9 mouse cellular contexts compared by ENCODE assay signal in the genomic region with DNA sequence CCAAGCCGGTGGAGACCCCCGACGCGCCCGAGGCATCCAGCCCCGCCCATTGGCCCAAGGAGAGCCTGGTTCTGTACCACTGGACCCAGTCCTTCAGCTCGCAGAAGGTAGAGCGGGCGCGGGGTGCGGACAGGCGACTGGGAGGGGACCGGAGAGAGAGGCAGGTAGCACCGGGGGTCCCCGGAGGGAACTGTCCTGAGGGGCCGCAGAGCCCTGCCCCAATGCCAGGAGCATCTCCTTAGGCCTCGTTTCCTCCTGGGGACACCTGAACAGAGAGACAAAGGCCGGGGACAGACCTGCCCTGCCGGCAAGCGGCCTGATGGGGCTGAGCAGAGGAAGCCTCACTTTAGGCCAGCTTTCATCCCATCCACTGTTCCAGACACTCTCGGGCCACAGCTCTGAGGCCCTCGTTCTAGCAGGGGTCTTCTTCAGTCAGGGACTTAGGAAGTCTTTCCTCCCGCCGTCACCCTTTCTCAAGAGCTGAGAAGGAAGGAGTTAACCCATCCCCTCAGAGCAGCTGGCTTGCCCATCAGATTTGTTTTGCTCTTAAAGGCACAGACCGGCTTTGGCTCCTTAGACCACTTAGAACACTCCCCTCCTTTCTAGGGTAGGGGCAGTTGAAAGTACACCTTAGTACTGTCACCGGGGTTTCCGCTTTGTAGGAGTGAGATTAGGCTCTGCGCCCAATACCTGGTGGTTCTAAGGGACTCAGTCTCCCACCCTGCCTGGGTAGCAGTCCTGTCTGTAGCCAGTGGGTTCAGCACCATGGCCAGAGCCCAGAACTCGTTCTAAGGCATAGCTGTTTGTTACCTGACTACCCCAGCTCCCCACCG. TPM values are rescaled to one million over a fixed set of nuclear protein-coding genes. Genes with fewer than 3 reads are reported as not detected.
DNase-seq lines count a peak whose midpoint lies in the region; ATAC-seq and TF ChIP-seq lines count a peak whose summit lies in the region.
"Had no signal": no experiment of that assay in that cellular context is flagged by ENCODE, and none has a peak within 500 bp of the region (broad histone marks: within the 10 kb centered on the region; RNA-seq: fewer than 3 reads in every experiment).

No protein-coding gene starts in this region.

- no peaks in the 10 kb centered on the region for H3K9me3 ChIP-seq in ES-Bruce4 (replicated peaks; ENCODE audit: control insufficient read depth, insufficient read depth, low read length, poor library complexity, severe bottlenecking)
- H3K9me3 ChIP-seq in limb, embryonic 15.5 days, result no peaks in the 10 kb centered on the region
- H3K9me3 ChIP-seq in neural tube, embryonic 14.5 days (ENCODE audit: control insufficient read depth, low read length), result no peaks in the 10 kb centered on the region

- no peak for TF ChIP-seq POLR2A in ES-Bruce4 (IDR thresholded peaks at IDR 0.05; ENCODE audit: insufficient read depth, low read length)

- H3K27ac ChIP-seq in ES-Bruce4 (ENCODE audit: insufficient read depth, low read length), result no peak overlapping the region
- no peak overlapping the region for H3K27ac ChIP-seq in limb, embryonic 15.5 days
- H3K27ac ChIP-seq in neural tube, embryonic 14.5 days (ENCODE audit: low read depth, low read length), result peak overlapping the region; percentile 80

- no peaks in the 10 kb centered on the region for H3K27me3 ChIP-seq in ES-Bruce4 (ENCODE audit: control insufficient read depth, insufficient read depth, low read length, poor library complexity, severe bottlenecking)
- H3K27me3 ChIP-seq in limb, embryonic 15.5 days, result peaks cover 32% of the 10 kb centered on the region
- H3K27me3 ChIP-seq in neural tube, embryonic 14.5 days (ENCODE audit: control insufficient read depth, insufficient read depth, low read length), result no peaks in the 10 kb centered on the region

- no peak overlapping the region for H3K9ac ChIP-seq in ES-Bruce4 (ENCODE audit: low read depth, poor library complexity, severe bottlenecking)
- no peak overlapping the region for H3K9ac ChIP-seq in limb, embryonic 15.5 days
- peak overlapping the region; percentile 93 for H3K9ac ChIP-seq in neural tube, embryonic 14.5 days (replicated peaks; ENCODE audit: low read depth, low read length)

- 3% methylated on average over 30 of the region's 30 CpGs for WGBS in limb, embryonic 15.5 days
- 2% methylated on average over 30 of the region's 30 CpGs for WGBS in neural tube, embryonic 14.5 days

- no peaks in the 10 kb centered on the region for H3K36me3 ChIP-seq in ES-Bruce4 (ENCODE audit: control insufficient read depth, insufficient read depth, low read length, poor library complexity, severe bottlenecking)
- no peaks in the 10 kb centered on the region for H3K36me3 ChIP-seq in limb, embryonic 15.5 days
- H3K36me3 ChIP-seq in neural tube, embryonic 14.5 days (ENCODE audit: control insufficient read depth, insufficient read depth, low read length), result no peaks in the 10 kb centered on the region

- no peak for TF ChIP-seq EP300 in ES-Bruce4 (IDR thresholded peaks at IDR 0.05; ENCODE audit: insufficient read depth, low read depth, low read length)

- no peak for ATAC-seq in limb, embryonic 15.5 days (ENCODE audit: insufficient number of reproducible peaks, low FRiP score, low TSS enrichment, low read depth)
- peak; percentile 52 for ATAC-seq in neural tube, embryonic 14.5 days (ENCODE audit: low read depth)
- no peak for ATAC-seq in monocyte, adult 5-6 weeks (replicated peaks; ENCODE audit: insufficient number of reproducible peaks, low FRiP score, low TSS enrichment, poor library complexity, severe bottlenecking)

- H3K4me3 ChIP-seq in ES-Bruce4 (ENCODE audit: low read depth, low read length), result peak overlapping the region; percentile 54
- peak overlapping the region; percentile 18 for H3K4me3 ChIP-seq in limb, embryonic 15.5 days
- H3K4me3 ChIP-seq in neural tube, embryonic 14.5 days (ENCODE audit: low read depth, low read length), result peak overlapping the region; percentile 68

- peak overlapping the region; percentile 27 for H3K4me2 ChIP-seq in limb, embryonic 15.5 days
- peak overlapping the region; percentile 59 for H3K4me2 ChIP-seq in neural tube, embryonic 14.5 days (ENCODE audit: low read depth, low read length)

- TF ChIP-seq CTCF in ES-Bruce4 (IDR thresholded peaks at IDR 0.05; ENCODE audit: low read depth, low read length), result no peak

- peak; percentile 61 for DNase-seq in cerebellum, adult 11-12 months
- no peak for DNase-seq in cerebellum, adult 9-11 months
- DNase-seq in embryo, embryonic 10.5 days (ENCODE audit: low spot score), result peak; percentile 81
- DNase-seq in heart, postnatal 4 days, result peak; percentile 65

- H3K4me1 ChIP-seq in ES-Bruce4 (ENCODE audit: control insufficient read depth, insufficient read depth, low read length), result no peaks in the 10 kb centered on the region
- peaks cover 8% of the 10 kb centered on the region for H3K4me1 ChIP-seq in limb, embryonic 15.5 days
- H3K4me1 ChIP-seq in neural tube, embryonic 14.5 days (ENCODE audit: control insufficient read depth, insufficient read depth, low read length), result peaks cover 20% of the 10 kb centered on the region

RNA-seq across cellular contexts. Expression of gene Gdap1l1, which starts 0.6 kb away (rescaled TPM):
- polyA plus RNA-seq in ES-Bruce4 (2011; ENCODE audit: insufficient read depth, insufficient read length, low read depth, missing spikeins), result 2.4 and 2.7 TPM in 2 replicates
- total RNA-seq in heart, postnatal 4 days (2021), result not detected
- polyA plus RNA-seq in limb, embryonic 15.5 days (2015; fragmentation: Nextera tagmentation; extraction: Ambion mirVana), result 0.20 and 0.22 TPM in 2 replicates
- 115 and 129 TPM in 2 replicates for polyA plus RNA-seq in neural tube, embryonic 14.5 days (2014; fragmentation: Nextera tagmentation; extraction: Ambion mirVana)
- total RNA-seq in monocyte, adult 5-6 weeks (2017), result not detected in 3 replicates

RNA-seq across cellular contexts. Expression of gene Oser1, which starts 14.3 kb away (rescaled TPM):
- polyA plus RNA-seq in ES-Bruce4 (2011; ENCODE audit: insufficient read depth, insufficient read length, low read depth, missing spikeins), result 48.3 and 50.6 TPM in 2 replicates
- total RNA-seq in heart, postnatal 4 days (2021), result 10 to 100 TPM; 21.6 to 24.2 TPM
- polyA plus RNA-seq in limb, embryonic 15.5 days (2015; fragmentation: Nextera tagmentation; extraction: Ambion mirVana), result 93.6 and 94.0 TPM in 2 replicates
- 78.9 and 79.3 TPM in 2 replicates for polyA plus RNA-seq in neural tube, embryonic 14.5 days (2014; fragmentation: Nextera tagmentation; extraction: Ambion mirVana)
- 88.1 to 169 TPM (median 163 TPM) in 3 replicates for total RNA-seq in monocyte, adult 5-6 weeks (2017)

RNA-seq across cellular contexts. Expression of gene Fitm2, which starts 33.6 kb away (rescaled TPM):
- polyA plus RNA-seq in ES-Bruce4 (2011; ENCODE audit: insufficient read depth, insufficient read length, low read depth, missing spikeins), result 4.4 and 4.9 TPM in 2 replicates
- total RNA-seq in heart, postnatal 4 days (2021), result 10 to 100 TPM; 27.8 to 28.1 TPM
- polyA plus RNA-seq in limb, embryonic 15.5 days (2015; fragmentation: Nextera tagmentation; extraction: Ambion mirVana), result 12.5 and 14.6 TPM in 2 replicates
- polyA plus RNA-seq in neural tube, embryonic 14.5 days (2014; fragmentation: Nextera tagmentation; extraction: Ambion mirVana), result 16.2 and 18.8 TPM in 2 replicates
- 2.2 to 3.4 TPM (median 3.2 TPM) in 3 replicates for total RNA-seq in monocyte, adult 5-6 weeks (2017)

RNA-seq across cellular contexts. Expression of gene Jph2, which starts 41.0 kb away (rescaled TPM):
- polyA plus RNA-seq in ES-Bruce4 (2011; ENCODE audit: insufficient read depth, insufficient read length, low read depth, missing spikeins), result 5.8 and 6.6 TPM in 2 replicates
- 100 to 1,000 TPM; 366 to 416 TPM for total RNA-seq in heart, postnatal 4 days (2021)
- polyA plus RNA-seq in limb, embryonic 15.5 days (2015; fragmentation: Nextera tagmentation; extraction: Ambion mirVana), result 2.9 and 4.5 TPM in 2 replicates
- 0.20 and 0.21 TPM in 2 replicates for polyA plus RNA-seq in neural tube, embryonic 14.5 days (2014; fragmentation: Nextera tagmentation; extraction: Ambion mirVana)
- total RNA-seq in monocyte, adult 5-6 weeks (2017), result not detected in 3 replicates

RNA-seq across cellular contexts. Expression of gene R3hdml, which starts 53.3 kb away (rescaled TPM):
- polyA plus RNA-seq in ES-Bruce4 (2011; ENCODE audit: insufficient read depth, insufficient read length, low read depth, missing spikeins), result not detected in 2 replicates
- not detected for total RNA-seq in heart, postnatal 4 days (2021)
- 0.27 and 0.48 TPM in 2 replicates for polyA plus RNA-seq in limb, embryonic 15.5 days (2015; fragmentation: Nextera tagmentation; extraction: Ambion mirVana)
- 0.19 TPM in 1 of 2 replicates, not detected in the other for polyA plus RNA-seq in neural tube, embryonic 14.5 days (2014; fragmentation: Nextera tagmentation; extraction: Ambion mirVana)
- not detected in 3 replicates for total RNA-seq in monocyte, adult 5-6 weeks (2017)
- total RNA-seq: layer of hippocampus, postnatal 14 days had no signal

Comparison
In these comparisons a context has a peak if more than half of its experiments do, and no peak if none do; other contexts are left out.
1. H3K4me3 ChIP-seq: peak in every context shown above with its lines; median percentile 68 in neural tube, embryonic 14.5 days; 54 in ES-Bruce4; 18 in limb, embryonic 15.5 days.
2. RNA of gene Gdap1l1, which starts 0.6 kb away (polyA plus RNA-seq): 115 to 129 TPM in neural tube, embryonic 14.5 days; 2.4 to 2.7 TPM in ES-Bruce4 and 0.20 to 0.22 TPM in limb, embryonic 15.5 days; every median in the first group is over 10 times any median in the second.